Mouse (Mus musculus) kidney, postnatal 36 days (tissue): ENCODE results near the gene Nfe2l1.

Experiments used
- DNase-seq, 2 experiments: peaks; one replicate each; pipeline ENCODE4 v3.0.0; 2021 to 2022; ENCODE audit warnings: mixed read lengths in 2 of 2

Nfe2l1 gene

GRCm38 (mm10) chr11:96843627-96844026, 13.9 kb upstream of the Nfe2l1 start:
- no peak for DNase-seq

GRCm38 (mm10) chr11:96840290-96840689, 10.5 kb upstream of the Nfe2l1 start:
- no peak for DNase-seq

- DNase-seq, result no peak
Measured at GRCm38 (mm10) chr11:96839877-96840276, 10.1 kb upstream of the Nfe2l1 start.

- no peak for DNase-seq
Measured at GRCm38 (mm10) chr11:96839428-96839827, 9.7 kb upstream of the Nfe2l1 start.

GRCm38 (mm10) chr11:96838341-96838740, 8.6 kb upstream of the Nfe2l1 start:
- DNase-seq, result no peak

- peak in 1 of 2 experiments; percentile 50 for DNase-seq
Measured at GRCm38 (mm10) chr11:96837298-96837697, 7.5 kb upstream of the Nfe2l1 start.

- no peak for DNase-seq
Measured at GRCm38 (mm10) chr11:96834127-96834526, 4.4 kb upstream of the Nfe2l1 start.

- no peak for DNase-seq
Measured at GRCm38 (mm10) chr11:96832973-96833372, 3.2 kb upstream of the Nfe2l1 start.

GRCm38 (mm10) chr11:96832541-96832940, 2.8 kb upstream of the Nfe2l1 start:
- DNase-seq, result no peak

- peak; percentile 60 to 83 for DNase-seq
Measured at GRCm38 (mm10) chr11:96831516-96831915, 1.7 kb upstream of the Nfe2l1 start.

GRCm38 (mm10) chr11:96830539-96831216, 910 bp upstream of the Nfe2l1 start:
- no peak for DNase-seq

- peak; percentile 92 for DNase-seq
Measured at GRCm38 (mm10) chr11:96829403-96829812, 360 bp downstream of the Nfe2l1 start.

GRCm38 (mm10) chr11:96828881-96829280, 887 bp downstream of the Nfe2l1 start:
- DNase-seq, result no peak

GRCm38 (mm10) chr11:96827917-96828316, 1.9 kb downstream of the Nfe2l1 start:
- DNase-seq, result no peak

- DNase-seq, result peak in 1 of 2 experiments; percentile 39
Measured at GRCm38 (mm10) chr11:96827062-96827581, 2.6 kb downstream of the Nfe2l1 start.

- peak; percentile 59 to 61 for DNase-seq
Measured at GRCm38 (mm10) chr11:96826481-96826880, 3.3 kb downstream of the Nfe2l1 start.

- peak; percentile 79 to 83 for DNase-seq
Measured at GRCm38 (mm10) chr11:96824783-96825495, 4.8 kb downstream of the Nfe2l1 start.

- DNase-seq, result peak; percentile 93 to 94
Measured at GRCm38 (mm10) chr11:96823880-96824782, 5.6 kb downstream of the Nfe2l1 start.

- DNase-seq, result no peak
Measured at GRCm38 (mm10) chr11:96823471-96823837, 6.3 kb downstream of the Nfe2l1 start.

- peak in 1 of 2 experiments; percentile 20 for DNase-seq
Measured at GRCm38 (mm10) chr11:96822675-96823470, 6.9 kb downstream of the Nfe2l1 start.

- no peak for DNase-seq
Measured at GRCm38 (mm10) chr11:96821956-96822355, 7.8 kb downstream of the Nfe2l1 start.

GRCm38 (mm10) chr11:96818128-96818710, 11.5 kb downstream of the Nfe2l1 start:
- no peak for DNase-seq
